Mouse (Mus musculus) layer of hippocampus, adult 2 months (tissue): ENCODE measurements around the gene Ccdc88c. TPM values are rescaled to one million over a fixed set of nuclear protein-coding genes. Genes with fewer than 3 reads are reported as not detected.

Experiments
- DNase-seq, 2 experiments: peaks; one replicate each; pipeline ENCODE4 v3.0.0; 2022; ENCODE audit warnings: low spot score in 2 of 2
- H3K27ac ChIP-seq: fragments of 200-600 bp; 2 replicates; pipeline ENCODE4 v1.8.1; 2022
- H3K4me3 ChIP-seq: fragments of 200-600 bp; 2 replicates; pipeline ENCODE4 v1.8.1; 2022; ENCODE audit warnings: mild to moderate bottlenecking
- CTCF ChIP-seq: fragments of 200-600 bp; conservative IDR thresholded peaks from 2 replicates; pipeline ENCODE4 v1.8.1; 2022; ENCODE audit warnings: antibody characterized with exemption, mild to moderate bottlenecking, moderate library complexity
- total RNA-seq, 2 experiments: library from RNA; stranded (reverse); gene quantifications; 2 replicates each; pipeline ENCODE4 v1.2.3; 2021

Gene Ccdc88c
- total RNA-seq, 2 experiments from 2014 or later: 24.3 to 33.7 TPM

DNA sequence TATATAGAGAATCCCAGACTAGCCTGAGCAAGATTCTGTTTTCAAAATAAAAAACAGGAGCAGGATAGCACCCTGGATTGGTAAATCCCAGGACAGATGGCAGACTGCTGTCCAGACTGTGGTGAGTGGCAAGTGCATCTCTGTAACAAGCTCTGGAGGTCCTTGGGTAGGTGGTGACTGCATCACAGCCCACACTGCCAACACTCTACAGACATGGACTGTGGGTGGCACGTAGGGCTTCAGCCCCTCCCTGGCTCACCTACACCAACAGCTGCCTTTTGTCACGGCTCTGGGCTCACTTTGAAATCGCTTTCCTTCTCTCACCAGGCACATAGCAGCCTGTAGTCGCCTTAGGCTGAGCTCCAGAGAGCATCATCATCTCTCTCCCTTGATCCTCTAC is 85.7 kb downstream of the Ccdc88c start:
- no peak overlapping the region for H3K27ac ChIP-seq
- TF ChIP-seq CTCF: no peak
- H3K4me3 ChIP-seq: no peak overlapping the region
- no peak for DNase-seq

DNA sequence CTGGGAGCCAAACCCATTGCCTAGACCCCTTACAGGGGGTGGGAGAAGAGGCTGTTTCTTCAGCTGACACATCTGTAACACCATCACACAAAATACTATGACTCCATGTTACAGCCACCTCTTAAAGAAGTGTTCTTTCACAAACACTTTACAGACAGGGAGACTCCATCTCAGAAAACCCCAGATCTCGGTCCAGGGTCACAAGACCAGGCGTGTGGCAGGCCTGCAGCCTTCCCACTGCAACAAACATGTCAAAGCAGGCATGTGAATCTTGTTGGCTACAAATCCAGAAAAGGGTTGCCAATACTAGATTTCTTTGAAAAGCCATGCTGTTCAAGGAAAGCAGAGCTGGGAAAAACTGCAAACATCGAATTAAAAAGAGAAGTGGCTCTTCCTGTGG is 87.5 kb downstream of the Ccdc88c start:
- DNase-seq: no peak
- TF ChIP-seq CTCF: no peak
- Histone ChIP-seq H3K27ac (no peak overlapping the region), H3K4me3 (no peak overlapping the region)

DNA sequence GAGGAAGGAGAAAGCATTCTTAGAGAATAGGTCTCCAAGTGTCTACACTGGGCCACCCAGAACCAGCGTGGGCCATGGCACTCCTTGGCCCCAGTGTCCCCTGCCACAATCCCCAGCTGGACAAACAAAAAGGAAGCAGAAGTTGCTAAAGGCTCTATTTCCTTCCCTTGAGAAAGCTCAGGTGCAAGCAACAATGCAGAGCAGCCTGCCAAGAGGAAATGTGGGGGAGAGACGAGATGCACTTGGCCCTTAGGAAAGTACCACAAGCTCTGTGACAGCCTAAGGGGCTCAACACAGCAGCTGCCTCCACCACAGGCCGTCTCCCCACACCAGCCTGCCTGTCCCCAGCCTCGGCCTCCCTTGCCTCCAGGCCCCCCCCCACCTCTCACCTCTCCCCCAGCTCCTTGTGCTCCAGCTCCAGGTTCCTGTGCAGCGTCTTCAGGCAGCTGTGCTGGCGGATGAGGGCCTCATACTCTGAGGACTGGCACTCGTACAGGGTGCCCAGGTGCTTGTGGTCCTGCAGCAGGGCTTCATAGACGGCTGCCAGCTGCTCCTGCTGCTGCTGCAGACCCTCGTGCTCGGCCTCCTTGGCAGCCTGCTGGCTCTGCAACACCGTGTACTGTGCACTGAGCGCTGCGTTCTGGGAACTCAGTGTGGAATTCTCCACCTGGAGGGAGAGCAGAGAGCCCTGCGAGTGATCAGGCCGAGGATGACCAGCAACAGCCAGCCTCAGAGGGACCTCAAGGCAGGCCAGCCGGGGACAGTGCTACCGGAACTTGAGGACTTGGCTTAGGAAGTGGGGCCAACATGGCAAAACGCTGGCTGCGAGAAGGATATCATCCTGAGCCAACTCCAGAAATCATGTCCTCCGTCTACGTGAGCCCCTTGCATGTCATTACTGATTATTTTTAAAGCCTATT is 91.2 kb downstream of the Ccdc88c start:
- no peak for DNase-seq
- no peak for TF ChIP-seq CTCF
- Histone ChIP-seq H3K4me3 (no peak overlapping the region), H3K27ac (no peak overlapping the region)

DNA sequence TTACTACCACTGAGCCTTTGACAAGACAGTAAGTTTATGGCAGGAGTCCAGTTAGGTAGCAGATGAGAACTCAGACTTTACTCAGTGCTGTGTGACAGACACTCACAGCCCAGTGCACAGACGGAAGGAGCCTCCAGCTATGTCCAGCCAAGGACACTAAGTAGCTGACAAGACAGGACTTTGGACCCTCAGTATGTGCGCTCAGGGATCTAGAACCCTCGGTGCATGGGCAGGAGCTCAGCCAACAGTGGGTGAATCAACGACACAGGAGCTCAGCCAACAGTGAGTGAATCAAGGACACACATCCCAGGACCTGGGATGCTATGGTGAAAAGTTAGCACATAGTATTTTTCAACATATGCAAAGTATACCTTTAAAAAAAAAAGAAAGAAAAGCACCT is 92.1 kb downstream of the Ccdc88c start:
- no peak for DNase-seq
- H3K4me3 ChIP-seq: no peak overlapping the region
- H3K27ac ChIP-seq: no peak overlapping the region
- TF ChIP-seq CTCF: no peak

DNA sequence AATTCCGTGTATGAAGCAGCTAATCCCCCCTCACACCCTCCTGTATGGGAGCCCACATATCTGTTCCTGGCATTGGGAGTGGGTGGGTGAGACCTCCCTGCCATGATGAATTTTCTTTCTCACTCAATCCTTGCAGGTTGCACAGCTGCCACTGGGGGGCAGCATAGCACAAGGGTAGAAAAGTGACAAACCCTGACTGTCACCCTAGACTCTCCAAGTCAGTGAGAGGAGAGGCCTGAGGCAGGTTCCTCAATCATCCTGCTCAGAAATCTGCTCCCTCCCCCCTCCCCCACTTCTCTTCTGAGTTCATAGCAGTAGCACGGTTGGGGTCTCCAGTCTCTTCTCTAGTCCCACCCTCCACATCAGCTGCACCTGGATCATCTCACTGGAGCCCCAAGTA is 92.7 kb downstream of the Ccdc88c start:
- no peak overlapping the region for H3K27ac ChIP-seq
- no peak overlapping the region for H3K4me3 ChIP-seq
- TF ChIP-seq CTCF: peak; percentile 94
- DNase-seq: peak; percentile 61 to 84

DNA sequence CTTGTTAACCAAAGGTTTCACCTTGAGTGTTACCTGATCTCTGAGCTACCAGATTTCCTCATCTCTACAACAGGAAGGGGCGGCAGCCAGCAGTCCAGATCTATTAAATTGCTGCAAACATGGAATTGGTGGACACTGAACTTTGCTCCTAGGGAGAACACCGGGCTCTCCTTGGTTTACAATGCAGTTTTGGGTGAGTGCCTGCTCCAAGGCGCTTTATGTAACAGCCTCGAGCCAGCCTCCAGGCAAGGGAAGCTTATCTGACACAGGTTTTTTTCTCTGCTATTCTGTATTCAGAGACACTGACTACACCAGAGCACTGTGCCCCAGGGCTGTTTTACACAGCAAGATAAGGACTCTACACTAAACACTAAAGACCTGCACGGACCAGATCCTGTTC is 94.1 kb downstream of the Ccdc88c start:
- no peak overlapping the region for H3K27ac ChIP-seq
- no peak for DNase-seq
- no peak overlapping the region for H3K4me3 ChIP-seq
- no peak for TF ChIP-seq CTCF

DNA sequence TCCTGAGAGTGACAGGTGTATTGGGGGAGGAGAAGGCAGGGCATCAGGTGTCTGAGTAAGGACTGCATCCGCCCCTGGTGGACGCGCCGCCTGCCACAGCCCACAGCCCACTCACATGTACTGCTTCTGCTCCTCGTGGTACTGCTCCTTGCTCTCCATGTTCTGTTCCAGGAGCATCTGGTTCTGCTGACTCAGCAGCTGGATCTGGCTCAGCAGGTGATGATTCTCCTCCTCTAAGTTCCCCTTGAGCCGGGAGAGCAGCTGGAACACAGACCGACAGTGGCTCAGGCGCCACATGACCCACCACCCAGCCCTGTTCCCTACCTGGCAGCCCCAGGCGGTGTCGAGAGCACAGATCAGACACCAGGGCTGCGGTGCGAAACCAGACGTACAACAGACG is 97.2 kb downstream of the Ccdc88c start:
- no peak for TF ChIP-seq CTCF
- no peak overlapping the region for H3K4me3 ChIP-seq
- H3K27ac ChIP-seq: no peak overlapping the region
- no peak for DNase-seq

DNA sequence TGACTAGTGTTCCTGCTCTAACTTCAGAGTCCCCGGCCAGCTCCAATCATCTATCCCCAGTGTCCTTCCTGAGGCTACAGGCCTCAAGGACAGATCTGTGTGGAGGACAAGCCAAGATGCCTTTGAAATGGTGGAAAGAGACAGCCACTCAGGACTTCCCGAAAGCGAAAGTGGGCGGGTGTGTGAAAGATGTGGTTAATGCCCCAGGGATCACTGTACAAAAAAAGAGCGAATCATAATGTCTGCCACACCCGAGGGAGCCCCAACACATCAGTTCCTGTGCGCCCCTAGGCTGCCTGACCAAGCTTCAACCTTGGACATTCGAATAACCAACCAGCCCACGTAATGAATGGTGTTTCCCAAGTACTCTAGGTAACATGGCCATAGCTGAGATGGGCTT is 100.6 kb downstream of the Ccdc88c start:
- H3K4me3 ChIP-seq: no peak overlapping the region
- no peak overlapping the region for H3K27ac ChIP-seq
- TF ChIP-seq CTCF: no peak
- DNase-seq: no peak

DNA sequence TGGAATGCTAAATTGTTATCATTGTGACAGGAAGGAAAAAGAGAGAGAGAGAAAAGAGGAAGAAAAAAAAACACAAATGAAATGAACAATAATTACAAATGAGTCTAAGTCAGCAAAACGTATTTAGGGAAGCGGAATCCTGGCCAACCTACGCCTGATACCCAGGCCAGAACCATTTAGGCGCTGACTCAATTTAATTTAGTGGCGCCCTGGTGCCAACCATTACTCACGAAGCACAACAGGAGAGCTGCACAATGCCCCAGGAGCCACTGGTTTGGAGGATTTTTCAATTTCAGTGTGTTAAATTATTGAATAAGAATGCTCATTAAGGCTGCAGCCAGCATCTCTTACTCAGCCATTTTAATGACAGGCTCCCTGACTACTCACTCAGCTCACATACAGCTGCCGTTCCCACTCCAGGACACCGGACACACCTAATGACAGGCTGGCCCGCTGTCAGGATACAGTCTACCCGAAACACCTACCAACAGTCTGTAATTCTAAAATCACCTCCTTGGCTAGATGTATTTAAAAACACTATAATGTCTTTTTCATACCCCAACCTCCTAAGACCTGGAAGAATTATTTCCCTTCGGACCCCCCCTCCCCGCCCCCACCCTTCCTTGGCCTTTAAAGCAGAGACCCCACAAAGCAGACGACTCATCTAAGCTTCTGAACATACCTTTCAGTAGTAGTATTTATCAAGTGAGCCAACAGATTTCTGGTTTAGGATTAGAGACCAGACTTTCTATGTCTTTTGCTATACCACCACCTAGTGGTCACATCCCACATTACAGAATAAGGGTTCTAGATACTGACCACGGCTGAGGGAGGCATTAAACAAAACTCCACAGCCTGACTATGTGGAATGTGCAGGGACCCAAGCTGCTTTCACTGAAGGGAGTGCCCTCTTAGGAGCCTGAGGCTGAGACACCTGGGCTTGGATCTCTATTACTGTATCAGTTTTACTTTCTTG is 102.9 kb downstream of the Ccdc88c start:
- Histone ChIP-seq H3K4me3 (no peak overlapping the region), H3K27ac (peak overlapping the region; percentile 11; the same call in 1 of the 2 replicates)
- DNase-seq: peak; percentile 76 to 90
- TF ChIP-seq CTCF: peak; percentile 83

DNA sequence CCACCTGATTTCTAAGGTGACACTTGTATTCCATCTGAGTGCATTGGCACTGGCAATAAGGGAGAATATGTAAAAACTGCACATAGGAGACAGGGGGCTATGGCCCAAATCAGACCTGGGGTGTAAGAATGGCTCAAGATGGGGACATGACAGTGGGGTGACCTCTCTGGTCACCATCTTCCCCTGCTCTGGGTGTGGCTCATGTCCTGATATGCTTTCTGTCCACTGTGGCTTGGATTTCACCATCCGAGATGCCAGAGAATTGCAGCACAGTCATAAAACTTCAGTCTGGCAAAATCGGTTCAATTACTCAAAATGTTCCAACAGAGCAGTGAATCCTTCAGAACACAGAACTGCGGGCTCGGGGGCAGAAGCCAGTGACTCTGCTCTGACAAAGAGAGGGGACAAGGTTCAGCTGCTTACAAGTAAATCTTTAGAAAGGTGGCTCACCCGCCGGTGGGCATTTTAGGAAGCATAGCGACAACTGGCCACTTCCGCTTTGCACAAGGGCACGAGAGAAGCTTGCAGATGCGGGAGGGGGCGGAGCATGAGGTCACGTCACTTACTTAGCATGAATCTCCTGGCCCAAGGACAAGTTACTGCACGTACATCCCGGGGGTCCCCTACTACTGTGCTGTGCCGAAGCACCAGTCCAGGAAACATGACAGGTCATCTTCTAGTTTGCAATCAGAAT is 104.1 kb downstream of the Ccdc88c start:
- Histone ChIP-seq H3K4me3 (no peak overlapping the region), H3K27ac (no peak overlapping the region)
- DNase-seq: no peak
- TF ChIP-seq CTCF: no peak

DNA sequence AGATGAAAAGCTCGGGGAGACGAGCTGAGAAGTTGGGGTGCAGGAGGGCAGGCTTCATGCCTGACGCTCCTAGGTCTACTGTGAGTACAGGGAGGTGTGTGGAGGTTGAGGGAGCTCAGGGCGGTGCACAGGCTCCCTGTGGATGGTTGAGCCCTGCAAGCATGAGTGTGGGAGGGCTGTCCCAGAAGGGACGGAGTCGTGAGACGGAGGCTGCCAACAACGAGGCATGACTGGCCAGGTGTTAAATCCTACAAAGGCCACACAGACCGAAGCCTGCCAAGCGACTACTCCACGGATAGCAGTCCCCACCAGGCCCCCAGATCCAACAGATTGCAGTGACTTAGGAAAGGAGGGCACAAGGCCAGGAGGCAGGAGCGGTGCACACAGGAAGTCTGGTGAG is 118.1 kb downstream of the Ccdc88c start:
- TF ChIP-seq CTCF: no peak
- DNase-seq: peak; percentile 22 to 23
- Histone ChIP-seq H3K27ac (peak overlapping the region; percentile 72), H3K4me3 (no peak overlapping the region)

DNA sequence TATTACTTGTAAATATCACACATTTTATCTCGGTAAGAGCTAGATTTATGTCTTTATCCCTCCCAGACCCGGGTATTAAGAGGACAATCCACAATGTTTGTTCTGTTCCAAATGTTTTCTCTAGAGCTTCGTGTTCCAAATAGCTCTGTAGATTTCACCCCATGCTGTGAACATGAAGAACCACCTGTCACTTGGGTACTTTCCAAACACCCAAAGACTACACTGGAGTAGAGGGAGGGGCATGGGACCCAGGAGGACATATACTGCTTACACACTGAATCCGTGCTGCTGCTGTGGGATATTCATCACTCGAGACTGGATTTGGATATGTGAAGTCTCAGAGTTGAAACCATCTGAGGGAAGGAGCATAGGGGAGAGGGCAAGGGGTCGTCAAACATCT is 119.1 kb downstream of the Ccdc88c start:
- H3K4me3 ChIP-seq: no peak overlapping the region
- peak in 1 of 2 experiments; percentile 46 for DNase-seq
- no peak for TF ChIP-seq CTCF
- peak overlapping the region; percentile 72 for H3K27ac ChIP-seq
